Mouse (Mus musculus): ENCODE measurements around the gene Adck1. TPM values are rescaled to one million over a fixed set of nuclear protein-coding genes. Genes with fewer than 3 reads are reported as not detected.
"Not testable (repeated sequence)": the region's sequence is repeated elsewhere in the genome, so short reads cannot be mapped to it uniquely, and the experiment has no call there.

The Adck1 gene
- polyA plus RNA-seq, 1 experiment: 47.5 TPM

DNA sequence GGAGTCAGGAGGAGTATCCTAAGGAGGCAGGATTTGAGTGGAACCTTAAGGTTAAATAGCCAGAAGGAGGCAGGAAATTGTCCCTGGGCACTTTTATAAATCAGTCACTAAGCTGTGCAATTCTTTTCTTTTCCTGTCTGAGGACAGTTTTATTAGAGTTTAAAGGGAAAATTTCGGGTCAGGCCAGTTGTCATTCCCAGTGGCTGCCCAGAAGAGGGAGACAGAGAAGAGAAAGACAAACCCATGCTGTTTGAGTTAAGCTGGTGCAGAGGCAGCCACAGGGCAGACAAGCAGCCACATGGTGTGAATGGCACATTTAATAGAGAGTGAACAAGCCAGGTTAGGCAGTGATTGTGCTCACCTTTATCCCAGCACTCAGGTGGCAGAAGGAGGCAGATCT is 10.0 kb downstream of the Adck1 start:
- not testable (repeated sequence) for H3K27ac ChIP-seq (ENCODE audit: insufficient read depth, low read length); H3K4me1 ChIP-seq (ENCODE audit: control insufficient read depth, insufficient read depth, low read length); H3K4me3 ChIP-seq (ENCODE audit: insufficient read depth, low read length)
- TF ChIP-seq CTCF (IDR thresholded peaks at IDR 0.05; ENCODE audit: extremely low read depth, insufficient read depth, low read length): 0 out of 2 replicates have a peak, but pooled peaks have one; percentile 3

DNA sequence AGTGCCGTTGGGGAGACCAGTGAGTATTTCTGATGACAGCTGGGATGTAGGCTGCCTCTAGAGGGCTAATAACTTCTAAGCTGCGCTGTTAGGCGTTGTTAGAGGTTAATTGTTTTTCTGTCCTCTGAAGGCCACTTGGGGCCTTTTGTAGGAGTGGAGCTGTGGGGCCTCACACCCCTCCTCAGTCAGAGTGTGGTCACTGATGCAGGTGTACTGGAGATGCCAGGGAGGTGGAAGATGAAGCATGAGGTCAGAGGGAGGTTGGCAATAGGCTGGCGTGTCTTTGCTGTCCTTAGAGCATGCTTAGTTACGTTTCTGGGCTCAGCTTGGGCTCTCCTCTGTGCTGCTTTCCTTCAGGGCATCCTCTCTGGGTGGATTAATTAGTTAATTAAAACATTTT is 11.7 kb downstream of the Adck1 start:
- TF ChIP-seq POLR2A (IDR thresholded peaks at IDR 0.05; ENCODE audit: extremely low read depth, insufficient read depth, low read length) (no peak), CTCF (IDR thresholded peaks at IDR 0.05; ENCODE audit: extremely low read depth, insufficient read depth, low read length) (no peak)
- H3K27ac ChIP-seq (ENCODE audit: insufficient read depth, low read length): no peak overlapping the region
- no peak overlapping the region for H3K4me3 ChIP-seq (ENCODE audit: insufficient read depth, low read length)
- H3K4me1 ChIP-seq (ENCODE audit: control insufficient read depth, insufficient read depth, low read length): peaks cover 3% of the 10 kb centered on the region

DNA sequence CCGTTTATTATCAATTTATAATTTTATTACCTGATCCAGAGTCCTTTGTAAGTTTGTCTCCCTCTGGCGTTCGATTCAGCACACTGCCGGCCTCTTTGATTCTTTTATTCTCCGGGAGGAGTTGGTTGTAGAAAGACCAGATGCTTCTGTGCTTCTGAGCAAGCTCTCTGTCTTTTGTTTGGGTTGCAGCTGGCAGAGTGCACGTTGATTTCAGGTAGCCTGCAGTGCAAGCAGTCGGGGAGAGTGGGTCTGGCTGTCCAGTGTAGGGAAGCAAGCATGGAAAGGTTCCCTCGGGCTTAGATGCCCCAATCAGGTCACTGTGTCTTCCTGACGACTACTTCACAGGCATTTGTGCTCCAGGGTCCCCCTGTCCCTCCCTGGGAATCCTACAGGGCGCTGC is 16.5 kb downstream of the Adck1 start:
- peaks cover 2% of the 10 kb centered on the region for H3K4me1 ChIP-seq (ENCODE audit: control insufficient read depth, insufficient read depth, low read length)
- H3K27ac ChIP-seq (ENCODE audit: insufficient read depth, low read length): no peak overlapping the region
- TF ChIP-seq CTCF (IDR thresholded peaks at IDR 0.05; ENCODE audit: extremely low read depth, insufficient read depth, low read length) (peak; percentile 29; the same call in 1 of the 2 replicates), POLR2A (IDR thresholded peaks at IDR 0.05; ENCODE audit: extremely low read depth, insufficient read depth, low read length) (no peak)
- no peak overlapping the region for H3K4me3 ChIP-seq (ENCODE audit: insufficient read depth, low read length)

DNA sequence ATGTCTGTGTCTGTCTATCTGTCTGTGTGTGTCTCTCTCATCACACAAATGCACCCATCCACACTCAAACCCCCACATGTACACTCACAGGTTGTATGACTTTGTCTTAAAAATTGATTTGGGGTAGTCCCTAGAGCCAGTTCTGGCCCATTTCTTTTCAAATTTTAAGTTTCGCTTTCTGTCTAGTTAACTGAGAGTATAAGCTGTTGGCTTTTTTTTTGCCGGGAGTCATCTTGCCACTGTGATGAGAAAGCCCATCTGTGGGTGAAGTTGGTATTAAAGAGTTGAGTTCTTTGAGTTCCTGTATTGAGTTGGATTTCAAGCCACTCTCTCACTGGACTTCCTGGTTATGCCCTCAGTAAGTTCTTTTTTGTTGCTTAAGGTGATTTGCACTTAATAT is 17.9 kb downstream of the Adck1 start:
- TF ChIP-seq POLR2A (IDR thresholded peaks at IDR 0.05; ENCODE audit: extremely low read depth, insufficient read depth, low read length) (no peak), CTCF (IDR thresholded peaks at IDR 0.05; ENCODE audit: extremely low read depth, insufficient read depth, low read length) (no peak)
- Histone ChIP-seq H3K27ac (ENCODE audit: insufficient read depth, low read length) (no peak overlapping the region), H3K4me1 (ENCODE audit: control insufficient read depth, insufficient read depth, low read length) (peaks cover 2% of the 10 kb centered on the region), H3K4me3 (ENCODE audit: insufficient read depth, low read length) (no peak overlapping the region)

DNA sequence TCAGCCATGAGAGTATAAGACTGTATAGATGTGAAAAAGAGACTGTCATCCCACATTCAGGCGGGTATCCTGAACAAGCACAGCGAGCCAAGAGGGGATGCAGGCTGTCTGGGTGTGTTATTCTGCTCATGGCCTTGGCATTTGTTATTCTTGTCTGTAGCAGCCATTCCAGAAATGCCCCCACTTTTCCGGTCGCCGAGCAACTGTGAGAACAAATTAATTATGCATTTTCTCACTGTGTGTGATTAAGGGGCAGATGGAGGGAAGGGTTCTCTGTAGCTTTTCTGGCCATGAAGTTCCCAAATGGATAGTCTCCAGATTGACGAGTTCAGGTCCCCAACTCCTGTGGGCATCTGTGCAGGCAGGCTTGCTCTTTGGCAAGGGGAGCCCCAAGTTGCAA is 28.5 kb downstream of the Adck1 start:
- no peak overlapping the region for H3K4me3 ChIP-seq (ENCODE audit: insufficient read depth, low read length)
- no peak overlapping the region for H3K27ac ChIP-seq (ENCODE audit: insufficient read depth, low read length)
- TF ChIP-seq CTCF (IDR thresholded peaks at IDR 0.05; ENCODE audit: extremely low read depth, insufficient read depth, low read length) (no peak), POLR2A (IDR thresholded peaks at IDR 0.05; ENCODE audit: extremely low read depth, insufficient read depth, low read length) (no peak)
- H3K4me1 ChIP-seq (ENCODE audit: control insufficient read depth, insufficient read depth, low read length): peaks cover 1% of the 10 kb centered on the region; the same call in 1 of the 2 replicates

DNA sequence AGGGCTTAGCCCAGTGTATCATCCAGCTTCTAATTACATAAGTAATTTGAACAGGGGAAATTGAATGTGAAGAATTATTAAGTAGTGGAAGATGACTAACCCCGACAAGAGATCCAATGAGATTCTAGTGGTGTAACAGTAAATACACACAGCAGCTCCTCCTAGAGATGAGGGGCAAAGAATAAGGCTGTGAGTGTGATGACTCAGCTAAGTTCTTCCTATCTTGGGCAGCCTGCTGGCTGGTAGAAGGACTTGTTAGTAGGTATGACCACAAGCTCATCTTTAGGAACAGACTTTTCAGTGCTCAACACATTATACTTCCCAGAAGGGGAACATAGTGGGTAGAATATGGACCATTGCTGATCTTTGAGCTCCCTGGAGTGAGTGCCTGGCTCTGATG is 38.3 kb downstream of the Adck1 start:
- Histone ChIP-seq H3K4me3 (ENCODE audit: insufficient read depth, low read length) (no peak overlapping the region), H3K27ac (ENCODE audit: insufficient read depth, low read length) (no peak overlapping the region), H3K4me1 (ENCODE audit: control insufficient read depth, insufficient read depth, low read length) (peaks cover 2% of the 10 kb centered on the region)
- TF ChIP-seq CTCF (IDR thresholded peaks at IDR 0.05; ENCODE audit: extremely low read depth, insufficient read depth, low read length) (no peak), POLR2A (IDR thresholded peaks at IDR 0.05; ENCODE audit: extremely low read depth, insufficient read depth, low read length) (no peak)

DNA sequence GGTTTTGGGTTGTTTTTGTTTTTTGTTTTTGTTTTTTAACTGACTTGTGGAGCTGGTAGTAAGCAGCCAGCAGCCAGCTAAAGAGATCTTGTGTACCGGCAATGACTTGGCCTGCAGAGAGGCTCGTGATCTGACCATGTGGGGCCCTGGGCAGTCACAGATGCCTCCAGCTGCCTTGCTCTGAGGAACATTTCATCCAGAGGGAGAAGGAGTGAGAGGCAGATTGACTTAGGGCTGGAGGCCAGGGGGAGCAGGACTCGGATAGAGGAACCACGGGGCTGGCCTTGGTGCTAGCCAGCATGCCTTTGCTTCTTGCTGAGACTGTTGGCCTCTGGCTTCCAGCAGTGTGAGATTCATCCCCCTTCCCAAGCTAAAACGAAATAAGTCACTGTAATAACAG is 43.2 kb downstream of the Adck1 start:
- no peak for TF ChIP-seq POLR2A (IDR thresholded peaks at IDR 0.05; ENCODE audit: extremely low read depth, insufficient read depth, low read length)
- no peak for TF ChIP-seq CTCF (IDR thresholded peaks at IDR 0.05; ENCODE audit: extremely low read depth, insufficient read depth, low read length)
- Histone ChIP-seq H3K4me3 (ENCODE audit: insufficient read depth, low read length) (no peak overlapping the region), H3K4me1 (ENCODE audit: control insufficient read depth, insufficient read depth, low read length) (peaks cover 2% of the 10 kb centered on the region), H3K27ac (ENCODE audit: insufficient read depth, low read length) (no peak overlapping the region)

DNA sequence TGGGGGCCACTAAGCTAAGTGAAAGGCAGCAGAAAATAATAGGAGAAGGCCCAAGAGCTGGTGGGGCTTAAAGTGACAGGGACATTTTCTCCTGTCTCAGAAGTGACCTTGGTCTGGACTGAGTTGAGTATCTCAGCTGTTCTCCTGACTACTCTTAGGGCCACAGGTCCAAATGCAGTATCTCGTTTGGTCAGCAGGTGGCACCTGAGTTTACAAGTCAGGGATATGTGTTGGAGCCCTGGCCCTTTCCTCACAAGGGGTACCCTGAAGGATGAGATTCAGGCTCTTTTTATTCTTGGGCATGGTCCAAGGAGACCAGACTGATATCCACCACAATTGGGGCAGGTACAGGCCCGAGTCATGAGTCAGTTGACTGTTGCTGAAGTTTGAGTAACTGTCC is 44.8 kb downstream of the Adck1 start:
- Histone ChIP-seq H3K4me1 (ENCODE audit: control insufficient read depth, insufficient read depth, low read length) (peaks cover 2% of the 10 kb centered on the region; the same call in 1 of the 2 replicates), H3K4me3 (ENCODE audit: insufficient read depth, low read length) (no peak overlapping the region), H3K27ac (ENCODE audit: insufficient read depth, low read length) (no peak overlapping the region)
- TF ChIP-seq POLR2A (IDR thresholded peaks at IDR 0.05; ENCODE audit: extremely low read depth, insufficient read depth, low read length): no peak
- TF ChIP-seq CTCF (IDR thresholded peaks at IDR 0.05; ENCODE audit: extremely low read depth, insufficient read depth, low read length): peak; percentile 82

DNA sequence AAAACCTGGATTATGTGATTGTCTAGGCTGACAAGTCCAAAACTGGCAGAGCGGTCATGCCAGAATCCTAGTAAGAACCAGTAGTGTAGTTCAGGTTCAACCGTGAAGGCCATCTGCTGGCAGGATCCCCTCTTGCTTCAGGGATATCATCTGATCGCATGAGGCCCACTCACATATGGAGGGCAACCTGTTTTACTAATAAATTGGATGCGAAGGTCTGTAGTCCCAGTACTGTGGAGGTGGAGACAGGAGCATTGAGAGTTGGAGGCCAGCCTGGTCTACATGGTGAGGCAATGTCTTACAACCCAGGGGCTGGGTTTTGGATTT is 47.6 kb downstream of the Adck1 start:
- Histone ChIP-seq H3K4me1 (ENCODE audit: control insufficient read depth, insufficient read depth, low read length) (peaks cover 2% of the 10 kb centered on the region; the same call in 1 of the 2 replicates), H3K27ac (ENCODE audit: insufficient read depth, low read length) (no peak overlapping the region), H3K4me3 (ENCODE audit: insufficient read depth, low read length) (no peak overlapping the region)
- TF ChIP-seq CTCF (IDR thresholded peaks at IDR 0.05; ENCODE audit: extremely low read depth, insufficient read depth, low read length) (no peak), POLR2A (IDR thresholded peaks at IDR 0.05; ENCODE audit: extremely low read depth, insufficient read depth, low read length) (no peak)

DNA sequence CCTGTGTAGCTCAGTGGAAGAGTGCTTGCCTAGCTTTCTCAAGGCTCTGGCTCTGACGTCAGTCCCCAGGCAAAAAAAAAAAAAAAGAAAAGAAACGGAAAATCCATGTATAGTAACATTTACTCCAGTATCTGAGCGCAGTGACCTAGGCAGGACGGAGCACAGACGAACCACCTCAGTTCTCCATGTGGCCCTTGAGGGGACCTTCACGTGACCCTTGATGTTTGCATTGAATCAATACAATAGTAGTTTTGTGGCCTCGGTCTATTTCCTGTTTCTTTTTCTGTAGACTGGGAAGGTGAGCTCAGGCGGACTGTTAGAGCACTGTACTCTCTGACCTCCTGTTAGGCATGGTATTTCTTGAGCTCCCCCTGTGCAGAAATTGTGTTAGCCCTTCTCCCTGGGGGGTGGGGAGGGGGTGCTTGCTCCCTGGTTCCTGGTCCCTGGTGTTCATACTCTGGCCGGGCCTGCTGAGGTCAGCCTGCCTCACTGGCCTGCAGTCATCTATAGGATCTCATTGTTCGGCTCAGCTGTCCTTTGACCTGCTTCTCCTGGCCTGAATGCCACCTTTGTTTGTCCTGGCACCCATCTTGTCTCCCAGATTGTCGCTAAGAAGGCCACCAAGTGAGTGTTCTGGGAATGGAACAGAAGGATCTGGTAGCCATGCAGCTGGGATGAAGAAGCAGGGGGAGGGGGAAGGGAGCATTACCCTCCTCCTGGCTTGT is 48.1 kb downstream of the Adck1 start:
- Histone ChIP-seq H3K27ac (ENCODE audit: insufficient read depth, low read length) (no peak overlapping the region), H3K4me3 (ENCODE audit: insufficient read depth, low read length) (no peak overlapping the region), H3K4me1 (ENCODE audit: control insufficient read depth, insufficient read depth, low read length) (peaks cover 2% of the 10 kb centered on the region; the same call in 1 of the 2 replicates)
- no peak for TF ChIP-seq CTCF (IDR thresholded peaks at IDR 0.05; ENCODE audit: extremely low read depth, insufficient read depth, low read length)
- no peak for TF ChIP-seq POLR2A (IDR thresholded peaks at IDR 0.05; ENCODE audit: extremely low read depth, insufficient read depth, low read length)
